Mouse (Mus musculus) liver, embryonic 14.5 days (tissue): ENCODE data around the gene Icam1.

Experiments
- CTCF ChIP-seq: IDR thresholded peaks from 2 replicates; pipeline ENCODE4 v1.5.1; 2016; ENCODE audit warnings: antibody characterized with exemption, low read depth, control low read depth
- EP300 ChIP-seq: IDR thresholded peaks from 2 replicates; pipeline ENCODE4 v1.6.1; 2016; ENCODE audit warnings: antibody characterized with exemption, low read depth

- no peak for TF ChIP-seq CTCF
- TF ChIP-seq EP300 = no peak
These were observed 3.9 kb upstream of the Icam1 start for GRCm38 (mm10) chr9:21011846-21012312.
